Mouse (Mus musculus) adrenal gland (tissue): ENCODE data around the gene Tsr3.
"Not testable (repeated sequence)": the region's sequence is repeated elsewhere in the genome, so short reads cannot be mapped to it uniquely, and the experiment has no call there.

Experiments
- intact Hi-C: fragments of 180-260 bp; cut with DNase I; formaldehyde crosslinking; loops from one replicate; pipeline ENCODE4 v1.15.1; 2025
- long read RNA-seq, 2 experiments: library from polyadenylated mRNA; unstranded; transcript quantifications; one replicate each; pipeline ENCODE4 v2.0.0; 2020; ENCODE audit warnings: borderline replicate concordance in 1 of 2; ENCODE audit not compliant: insufficient replicate concordance in 1 of 2

The Tsr3 gene
- long read RNA-seq, experiment 1, transcript Tsr3-201 (6 exons, 1,192 nt): major isoform, 45 of 75 reads
- long read RNA-seq, experiment 1, partial matches to known transcripts: 7 of 75 reads
- long read RNA-seq, experiment 1, other reads (novel, unspliced or antisense): 23 of 75 reads
- long read RNA-seq, experiment 2, transcript Tsr3-201 (6 exons, 1,192 nt): major isoform, 55 of 94 reads
- long read RNA-seq, experiment 2, partial matches to known transcripts: 13 of 94 reads
- long read RNA-seq, experiment 2, other reads (novel, unspliced or antisense): 26 of 94 reads

DNA sequence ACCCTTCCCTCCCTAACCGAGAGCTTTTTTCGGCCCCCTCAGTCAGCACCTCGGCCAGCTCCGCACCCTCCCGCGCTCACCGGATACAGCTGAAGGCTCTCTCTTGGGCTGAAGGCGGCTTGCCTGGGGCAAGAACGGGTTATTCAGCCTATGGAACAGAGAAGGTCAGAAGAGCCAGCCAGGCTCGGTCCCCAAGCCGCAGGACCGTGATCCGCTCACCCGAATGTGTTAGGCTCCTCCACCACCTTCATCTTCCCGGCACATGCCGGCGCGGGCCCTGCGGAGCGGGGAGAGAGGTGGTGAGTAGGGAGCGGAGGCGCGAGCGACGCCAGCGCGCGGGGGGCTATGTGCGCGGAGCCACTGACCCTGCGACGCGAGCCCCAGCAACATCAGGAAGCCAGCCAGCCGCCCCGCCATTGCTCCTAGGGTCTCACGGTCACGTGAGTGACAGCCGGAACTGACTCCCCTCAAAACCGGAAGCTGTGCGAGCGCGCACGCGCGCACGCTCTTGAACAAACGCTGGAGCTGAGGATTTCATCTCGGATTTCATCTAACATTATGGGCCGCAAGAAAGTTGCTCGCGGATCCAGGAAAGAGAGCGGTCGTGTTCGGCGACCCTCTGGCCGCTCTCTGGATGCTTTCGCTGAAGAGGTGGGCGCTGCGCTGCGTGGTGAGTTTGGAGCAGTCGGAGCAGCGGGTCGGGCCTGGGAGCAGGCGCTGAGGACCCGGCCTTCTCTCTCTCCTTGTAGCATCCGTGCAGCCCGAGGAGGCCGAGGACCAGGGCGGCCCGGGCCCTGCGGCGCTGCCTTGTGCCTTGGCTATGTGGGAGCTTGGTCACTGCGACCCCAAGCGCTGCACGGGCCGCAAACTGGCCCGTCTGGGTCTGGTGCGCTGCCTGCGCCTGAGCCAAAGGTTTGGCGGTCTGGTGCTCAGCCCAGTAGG, at the start of gene Tsr3, which contains the start of gene Gnptg:
TSS of gene Tsr3 (plus strand) at position 476 of the 942 bp plus-strand sequence.
TSS of gene Gnptg (minus strand) at position 430 of the 942 bp plus-strand sequence.
- intact Hi-C loops: no loop called here

DNA sequence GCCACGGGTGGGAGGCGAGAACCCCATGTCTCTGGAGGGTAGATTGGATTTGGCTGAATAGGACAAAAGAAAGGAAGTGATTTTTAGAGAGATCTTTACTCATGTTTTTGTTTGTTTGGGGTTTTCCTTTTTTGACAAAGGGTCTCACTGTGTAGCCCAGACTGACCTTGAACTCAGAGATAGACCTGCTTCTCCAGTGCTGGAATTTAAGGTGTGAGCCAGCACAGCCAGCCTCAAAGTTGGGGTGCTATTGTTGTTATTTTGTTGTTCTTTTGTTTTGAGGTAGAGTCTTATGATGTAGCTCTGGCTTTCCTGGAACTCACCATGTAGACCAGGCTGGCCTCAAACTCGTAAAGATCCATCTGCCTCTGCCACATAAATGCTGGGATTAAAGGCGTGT, 37.6 kb upstream of the Tsr3 start:
- intact Hi-C loops: no loop called here

DNA sequence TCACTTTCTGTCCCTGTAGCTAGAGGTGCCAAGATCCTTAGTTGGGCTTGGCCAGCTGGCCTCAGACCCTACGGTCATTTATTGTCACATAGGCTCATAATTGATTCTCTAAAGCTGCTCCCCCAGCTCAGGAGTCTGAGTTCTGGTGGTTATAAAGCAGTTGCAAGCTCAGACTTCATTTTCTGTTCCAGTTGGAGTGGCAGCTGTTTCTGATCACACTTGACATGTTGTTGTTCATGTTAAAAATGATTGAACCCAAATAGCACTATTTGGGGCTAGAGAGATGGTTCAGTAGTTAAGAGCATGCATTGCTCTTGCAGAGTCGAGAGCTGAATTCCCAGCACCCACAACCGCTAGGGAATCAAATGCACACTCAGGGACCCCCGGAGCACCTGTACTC, 30.0 kb upstream of the Tsr3 start:
- intact Hi-C loops: no loop called here

DNA sequence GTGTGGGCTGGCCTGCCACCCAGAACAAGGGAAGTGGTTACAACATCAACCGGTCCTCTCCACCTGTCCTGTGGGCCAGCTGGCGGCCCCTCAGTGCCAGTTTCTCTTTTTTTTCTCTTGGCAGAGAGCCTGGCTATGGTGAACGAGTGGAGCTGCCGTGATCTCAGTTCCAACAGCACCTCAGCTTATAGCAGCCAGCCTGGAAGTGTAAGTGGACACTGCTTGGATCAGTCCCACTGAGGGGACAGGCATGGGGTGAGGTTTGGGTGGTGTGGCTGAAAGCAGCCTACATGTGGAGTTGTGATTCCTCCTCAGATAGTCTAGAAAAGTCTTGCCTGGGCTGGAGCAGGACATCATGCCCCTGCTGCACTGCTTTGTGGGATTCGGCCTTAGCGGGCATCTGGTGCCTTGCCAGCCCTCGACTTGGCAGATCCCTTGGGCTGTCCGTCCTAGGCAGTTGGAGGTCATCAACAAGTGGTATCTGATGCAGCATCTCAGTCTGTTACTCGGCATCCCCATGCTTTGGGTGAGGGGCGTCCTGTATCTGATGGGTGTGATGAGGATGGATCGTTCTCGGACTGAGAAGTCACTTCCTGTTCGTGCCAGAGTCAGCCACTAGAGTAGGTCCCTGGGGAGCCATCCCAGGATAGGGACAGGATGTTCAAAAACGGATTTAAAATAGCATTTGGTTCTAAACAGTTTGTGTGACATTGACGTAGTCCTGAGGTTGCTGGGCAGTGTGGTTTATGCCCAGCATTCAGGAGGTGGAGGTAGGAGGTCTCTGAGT, 29.1 kb upstream of the Tsr3 start:
- intact Hi-C loops: no loop called here

DNA sequence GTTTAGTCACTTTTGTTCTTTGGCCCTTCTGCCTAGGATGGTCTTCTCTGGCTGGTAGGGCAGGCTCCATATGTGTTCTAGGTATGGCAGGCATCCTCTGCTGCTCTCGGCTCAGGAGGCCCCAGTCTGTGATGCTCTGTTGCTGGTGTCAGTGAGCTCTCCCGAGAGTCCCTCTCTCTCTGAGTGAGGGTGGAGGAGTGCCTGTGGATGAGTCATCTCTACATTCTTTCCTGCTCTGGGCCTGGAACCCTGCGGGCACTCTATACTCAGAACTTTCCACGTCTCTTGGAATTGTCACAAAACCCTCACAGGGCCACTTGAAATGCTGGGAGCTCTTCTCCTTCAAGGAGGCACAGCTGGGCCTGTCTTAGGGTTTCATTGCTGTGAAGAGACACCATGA, 28.3 kb upstream of the Tsr3 start:
- intact Hi-C loops: no loop called here

DNA sequence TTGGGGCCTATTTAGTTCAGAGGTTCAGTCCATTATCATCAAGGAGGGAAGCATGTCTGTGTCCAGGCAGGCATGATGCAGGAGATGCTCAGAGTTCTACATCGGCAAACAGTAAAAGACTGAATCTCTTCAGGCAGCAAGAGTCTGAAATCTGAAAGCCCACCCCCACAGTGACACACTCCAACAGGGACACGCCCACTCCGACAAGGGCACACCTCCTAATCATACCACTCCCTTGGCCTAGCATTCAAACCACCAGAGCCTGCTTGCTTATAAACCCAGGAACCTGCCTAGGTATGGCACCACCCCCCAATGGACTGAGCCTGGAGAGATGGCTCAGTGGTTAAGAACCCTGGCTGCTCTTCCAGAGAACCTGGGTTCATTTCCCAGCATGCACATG, 24.5 kb upstream of the Tsr3 start:
- intact Hi-C loops: no loop called here

DNA sequence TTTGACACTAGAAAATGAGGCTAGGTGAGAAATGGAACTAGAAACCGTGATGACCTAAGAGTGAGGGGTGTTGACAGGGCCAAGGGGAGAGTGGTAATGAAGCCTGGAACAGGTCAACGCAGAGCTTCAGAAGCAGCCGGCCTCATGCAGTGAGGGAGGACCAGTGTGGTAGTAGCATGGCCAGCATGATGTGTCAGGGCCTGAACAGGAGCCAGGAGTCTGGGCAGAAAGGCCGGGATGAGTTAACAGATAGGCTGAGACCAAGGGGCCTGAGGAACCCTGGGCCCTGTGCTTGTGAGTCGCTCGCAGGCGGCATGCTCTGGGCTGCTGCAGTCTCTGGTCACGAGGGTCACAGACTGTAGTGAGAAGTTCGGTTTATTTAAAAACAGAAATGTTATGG, 21.0 kb upstream of the Tsr3 start:
- intact Hi-C loops: no loop called here

DNA sequence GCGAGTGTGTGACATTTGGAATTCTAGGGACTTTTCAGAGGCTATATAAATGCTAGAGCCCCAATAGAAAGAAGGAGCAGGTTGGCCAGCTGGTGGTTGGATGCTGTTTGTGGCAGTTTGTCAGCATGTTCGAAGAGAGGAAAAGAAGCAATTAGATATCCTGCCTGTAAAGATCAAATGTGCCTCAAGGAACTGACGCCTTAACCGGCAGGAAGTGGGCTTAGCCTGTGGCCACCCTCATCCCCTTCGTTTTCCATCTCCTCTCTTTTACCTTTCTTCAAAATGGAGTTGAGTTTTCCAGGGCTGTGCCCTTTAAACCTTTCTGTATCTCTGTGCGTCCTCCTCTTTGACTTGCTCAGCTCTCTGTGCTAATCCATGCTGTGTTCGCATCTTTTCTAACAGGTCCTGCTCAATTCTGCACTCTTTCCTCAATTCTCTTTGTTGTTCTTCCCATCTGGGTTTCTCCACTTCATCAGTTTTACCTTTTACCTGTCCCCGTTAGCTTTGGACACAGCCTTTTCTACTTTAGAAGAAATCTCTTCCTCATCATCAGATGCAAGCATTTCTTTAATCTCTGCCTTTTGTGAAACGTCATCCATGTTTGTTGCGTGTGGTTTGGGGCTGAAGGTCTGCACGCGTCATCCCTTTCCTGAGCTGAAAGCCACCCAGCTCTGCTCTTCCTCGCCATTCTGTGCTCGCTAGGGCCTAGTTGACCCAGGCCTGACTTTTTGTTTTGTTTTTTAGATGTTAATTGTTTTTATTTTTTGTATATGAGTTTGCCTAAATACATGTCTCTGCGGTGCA, 20.3 kb upstream of the Tsr3 start:
- intact Hi-C loops: no loop called here

DNA sequence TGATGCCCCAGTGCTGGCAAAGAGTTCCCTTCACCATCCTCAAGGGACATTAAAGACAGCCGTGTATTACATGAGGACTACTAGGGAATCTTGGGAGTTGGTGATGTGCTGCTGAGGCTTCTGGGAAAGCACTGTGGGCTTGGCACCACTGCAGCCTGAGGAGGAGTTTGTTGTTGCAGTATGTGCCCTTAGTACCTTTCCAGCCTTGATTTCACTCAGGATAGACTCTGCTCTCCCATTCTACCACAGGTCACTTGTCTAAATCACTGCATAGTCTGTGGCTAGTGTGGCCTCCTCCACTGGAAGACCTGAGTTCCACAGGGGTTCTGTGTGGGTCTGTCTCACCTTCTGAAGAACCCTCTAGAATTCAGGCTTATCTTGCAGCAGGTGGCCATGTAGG, 19.2 kb upstream of the Tsr3 start:
- intact Hi-C loops: no loop called here

DNA sequence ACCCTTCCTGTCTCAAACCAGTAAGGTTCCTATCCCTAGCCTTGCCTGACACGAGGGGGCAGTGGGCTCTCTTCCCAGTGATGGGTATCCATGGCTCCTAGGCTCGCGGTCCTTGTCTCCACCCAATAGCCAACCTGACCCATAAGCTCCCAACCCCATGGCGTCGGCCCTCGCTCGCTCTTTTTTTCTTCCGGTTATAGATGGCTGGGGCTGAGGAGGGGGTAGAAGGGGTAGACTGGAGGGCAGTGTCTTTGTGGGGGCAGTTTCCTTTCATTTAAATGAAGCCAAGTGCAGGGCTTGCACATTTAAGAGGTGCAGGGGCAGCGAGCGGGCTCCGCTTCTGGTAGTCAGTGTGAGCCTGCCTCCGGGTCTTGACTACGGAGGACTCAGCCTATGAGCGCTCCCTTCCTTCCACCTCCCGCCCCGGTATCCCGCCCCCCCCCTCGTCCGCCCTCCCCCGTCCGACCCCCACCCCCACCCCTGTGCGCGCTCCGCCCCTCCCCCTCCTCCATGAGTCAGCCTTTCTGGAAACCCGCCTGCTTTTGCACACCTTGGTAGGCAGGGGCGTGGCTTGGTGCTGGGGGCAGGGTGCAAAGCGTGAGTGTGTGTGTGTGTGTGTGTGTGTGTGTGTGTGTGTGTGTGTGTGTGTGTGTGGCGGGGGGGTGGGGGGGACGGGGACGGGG, 18.0 kb upstream of the Tsr3 start:
- intact Hi-C loops: no loop called here

DNA sequence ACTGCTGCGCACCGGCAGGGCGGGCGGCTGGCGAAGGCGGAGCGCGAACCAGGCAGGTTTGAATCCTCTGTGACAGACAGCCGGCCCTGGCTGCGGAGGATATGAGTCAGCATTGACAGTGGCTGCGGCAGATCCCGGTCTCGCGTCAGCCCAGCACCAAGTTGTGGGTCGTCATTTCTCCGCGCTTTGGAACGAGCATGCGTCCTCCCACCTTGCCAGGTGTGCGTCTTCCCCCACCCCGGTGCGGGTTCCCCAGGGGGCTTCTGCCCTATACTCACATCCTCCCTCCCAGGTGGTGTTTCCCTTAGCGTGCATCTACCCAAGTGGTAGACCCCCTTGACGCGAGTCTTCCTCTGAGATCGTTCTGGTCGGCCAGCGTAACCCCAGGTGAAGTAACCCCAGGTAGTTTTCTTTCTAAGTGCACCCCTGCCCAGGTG, 17.4 kb upstream of the Tsr3 start:
- intact Hi-C loops: not testable (repeated sequence)

DNA sequence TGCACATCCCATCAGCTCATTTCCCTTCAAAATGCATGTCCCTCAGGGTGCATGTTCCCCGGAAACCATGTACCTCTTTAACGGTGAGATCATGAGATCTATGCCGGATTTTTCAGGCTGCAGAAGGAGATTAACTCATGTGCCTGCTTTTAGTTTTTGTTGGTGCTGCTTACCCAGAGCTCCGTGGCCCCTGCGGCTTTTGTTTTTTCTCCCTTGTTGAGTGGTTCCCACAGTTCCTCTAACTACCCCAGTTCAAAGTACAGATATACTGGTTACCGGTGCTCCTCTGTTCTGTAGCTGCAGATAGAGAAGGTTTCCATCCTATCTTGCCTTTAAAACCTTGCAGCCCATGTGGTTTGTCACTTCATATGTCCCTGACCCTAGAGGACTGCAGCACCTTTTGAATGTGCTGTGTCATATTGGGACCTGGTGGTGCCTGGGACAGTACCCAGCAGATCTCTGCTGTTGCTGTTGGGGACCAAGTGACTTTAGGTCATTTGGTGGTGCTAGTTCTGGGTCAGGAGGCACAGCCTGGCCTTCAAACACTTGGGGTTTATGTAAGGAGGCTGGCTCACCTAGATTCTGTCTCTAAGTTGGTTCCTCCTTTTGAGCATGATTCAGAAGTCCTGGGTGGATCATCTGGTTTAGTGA, 16.9 kb upstream of the Tsr3 start:
- intact Hi-C loops: no loop called here

DNA sequence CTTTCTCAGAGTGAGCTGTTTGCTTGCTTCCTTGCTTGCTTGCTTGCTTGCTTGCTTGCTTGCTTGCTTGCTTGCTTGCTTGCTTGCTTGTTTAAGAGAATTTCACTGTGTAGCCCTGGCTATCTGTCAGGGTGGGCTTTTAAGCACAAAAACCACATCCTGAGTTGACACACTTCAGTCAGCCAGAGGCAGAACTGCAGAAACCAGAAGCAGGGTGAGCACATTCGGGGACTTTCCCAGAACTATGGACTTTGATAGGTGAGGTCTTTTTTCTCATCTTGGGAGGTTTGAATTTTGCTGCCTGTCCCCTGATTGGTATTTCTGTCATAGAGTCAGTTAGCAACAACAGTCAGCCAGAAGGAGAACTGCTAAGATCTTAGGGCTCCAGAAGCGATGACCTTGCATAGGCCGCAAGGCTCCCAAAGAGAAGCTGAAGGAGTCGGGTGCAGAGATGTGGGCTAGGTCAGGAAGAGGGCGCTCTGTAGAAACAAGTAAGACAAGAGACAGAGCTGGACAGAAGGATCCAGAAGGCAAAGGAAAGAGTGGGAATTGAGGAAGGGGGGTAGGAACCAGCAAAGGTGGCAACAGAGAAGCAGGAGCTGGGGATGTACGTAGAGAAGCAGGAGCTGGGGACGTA, 15.3 kb upstream of the Tsr3 start:
- intact Hi-C loops: no loop called here

DNA sequence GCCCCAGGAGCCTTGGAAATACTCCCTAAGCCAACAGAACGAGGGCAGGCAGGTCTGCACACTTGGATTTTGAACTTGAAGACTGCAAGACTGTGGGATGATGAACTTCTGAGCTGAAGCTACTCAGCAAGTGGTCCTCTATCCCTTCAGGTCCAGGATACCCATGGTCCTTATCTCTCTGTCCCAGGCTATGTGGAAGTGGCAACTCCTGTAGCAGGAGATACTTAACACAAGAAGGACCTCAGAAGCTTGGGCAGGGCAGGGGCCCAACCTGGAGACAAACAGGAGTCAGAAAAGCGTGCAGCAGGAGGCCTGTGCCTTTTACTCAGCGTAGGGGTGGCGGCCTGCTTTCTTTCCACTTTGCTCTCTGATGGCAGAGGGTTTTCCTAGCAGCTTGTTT, 14.3 kb upstream of the Tsr3 start:
- intact Hi-C loops: no loop called here

DNA sequence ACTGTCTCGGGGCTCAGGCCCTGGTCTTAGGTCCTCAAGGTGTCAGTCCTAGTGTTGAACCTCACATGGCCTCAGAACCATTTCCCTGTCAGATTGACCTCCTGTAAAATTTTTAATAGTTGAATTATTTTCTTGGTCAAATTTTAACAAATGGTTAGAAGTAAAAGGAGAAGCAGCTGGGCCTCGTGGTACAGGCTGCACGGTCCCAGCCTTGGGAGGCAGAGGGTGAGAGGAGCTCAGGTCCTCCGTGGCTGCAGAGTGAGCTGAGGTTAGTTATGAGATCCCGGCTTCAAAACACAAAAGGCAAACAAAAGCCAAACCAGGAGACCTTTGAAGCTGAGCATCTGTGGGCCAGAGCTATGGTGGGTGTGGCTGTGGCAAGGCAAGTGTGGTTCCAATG, 12.0 kb upstream of the Tsr3 start:
- intact Hi-C loops: no loop called here

DNA sequence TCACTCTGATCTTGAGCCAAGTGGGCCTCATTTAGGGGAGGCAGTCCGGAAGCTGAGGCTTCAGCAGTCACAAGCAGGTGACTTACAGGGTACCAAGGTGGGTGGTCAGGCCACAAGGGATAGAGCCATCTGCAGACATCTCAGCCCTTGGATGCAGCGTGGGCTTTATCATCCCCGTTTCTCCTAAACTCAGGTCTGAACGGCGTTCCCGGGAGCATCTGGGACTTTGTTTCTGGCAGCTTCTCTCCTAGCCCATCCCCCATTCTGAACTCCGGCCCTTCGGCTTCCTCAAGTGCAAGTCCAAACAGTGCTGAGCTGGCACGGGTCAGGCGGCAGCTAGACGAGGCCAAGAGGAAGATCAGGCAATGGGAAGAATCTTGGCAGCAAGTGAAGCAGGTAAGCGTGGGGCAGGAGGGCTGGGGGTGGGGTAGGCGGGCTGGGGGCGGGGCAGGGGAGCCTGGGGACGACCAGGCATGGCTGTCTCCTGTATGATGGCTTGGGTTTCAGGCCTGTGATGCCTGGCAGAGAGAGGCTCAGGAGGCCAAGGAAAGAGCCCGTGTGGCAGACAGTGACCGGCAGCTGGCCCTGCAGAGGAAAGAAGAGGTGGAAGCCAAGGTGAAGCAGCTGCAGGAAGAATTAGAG, 9.8 kb upstream of the Tsr3 start:
- intact Hi-C loops: not testable (repeated sequence)

DNA sequence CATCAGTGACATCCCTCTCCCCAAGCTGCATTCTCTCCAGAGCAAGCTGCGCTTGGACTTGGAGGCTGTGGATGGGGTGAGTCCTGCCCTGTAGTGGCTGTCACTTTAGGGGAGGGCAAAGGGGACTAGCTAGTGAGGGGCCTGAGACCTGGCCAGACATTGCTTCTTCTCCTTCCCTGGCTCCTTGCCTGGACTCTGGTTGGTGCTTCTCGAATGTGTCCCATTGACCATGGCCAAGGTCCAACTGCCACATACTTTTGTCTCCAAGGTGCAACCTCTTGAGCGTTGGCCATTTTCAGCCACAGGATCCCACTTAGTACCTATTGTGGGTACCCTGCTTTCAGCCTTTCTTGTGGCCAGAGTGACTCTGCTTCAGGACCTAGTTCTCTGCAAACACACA, 9.3 kb upstream of the Tsr3 start:
- intact Hi-C loops: no loop called here

DNA sequence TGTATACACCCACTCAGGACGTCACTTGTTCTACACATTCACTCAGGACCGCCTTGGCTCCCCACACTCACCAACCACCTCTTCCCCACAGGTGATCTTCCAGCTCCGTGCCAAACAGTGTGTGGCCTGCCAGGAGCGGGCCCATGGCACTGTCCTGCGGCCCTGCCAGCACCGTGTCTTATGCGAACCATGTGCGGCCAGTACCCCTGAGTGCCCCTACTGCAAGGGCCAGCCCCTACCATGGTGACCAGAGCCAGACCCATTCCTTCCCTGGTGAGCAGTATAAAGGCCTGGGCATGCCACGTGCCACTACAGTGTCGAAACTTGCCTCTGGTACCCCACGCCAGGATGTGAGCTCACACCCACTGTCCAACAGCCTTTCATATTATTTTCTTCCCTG, 8.3 kb upstream of the Tsr3 start:
- intact Hi-C loops: not testable (repeated sequence)

DNA sequence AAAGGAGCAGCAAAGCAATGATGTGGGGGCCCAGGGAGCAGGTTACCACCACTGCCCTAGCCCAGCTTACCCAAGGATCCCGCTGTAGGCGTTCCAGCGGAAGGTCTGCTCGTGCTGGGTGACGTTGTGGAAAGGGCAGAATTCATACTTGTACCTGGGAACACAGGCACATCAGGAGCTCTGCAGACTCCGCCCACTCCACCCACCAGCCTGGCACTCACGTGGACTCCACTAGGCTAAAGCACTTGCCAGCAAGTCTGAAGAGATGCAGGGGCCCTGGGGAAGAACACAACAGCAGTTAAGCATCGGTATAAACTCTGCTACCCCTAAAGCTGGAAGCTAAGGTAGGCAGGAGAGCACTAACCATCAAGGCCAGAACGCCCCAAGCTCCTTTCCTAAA, 4.3 kb upstream of the Tsr3 start:
- intact Hi-C loops: no loop called here
